8 mouse cellular contexts compared by ENCODE assay signal in the genomic region with DNA sequence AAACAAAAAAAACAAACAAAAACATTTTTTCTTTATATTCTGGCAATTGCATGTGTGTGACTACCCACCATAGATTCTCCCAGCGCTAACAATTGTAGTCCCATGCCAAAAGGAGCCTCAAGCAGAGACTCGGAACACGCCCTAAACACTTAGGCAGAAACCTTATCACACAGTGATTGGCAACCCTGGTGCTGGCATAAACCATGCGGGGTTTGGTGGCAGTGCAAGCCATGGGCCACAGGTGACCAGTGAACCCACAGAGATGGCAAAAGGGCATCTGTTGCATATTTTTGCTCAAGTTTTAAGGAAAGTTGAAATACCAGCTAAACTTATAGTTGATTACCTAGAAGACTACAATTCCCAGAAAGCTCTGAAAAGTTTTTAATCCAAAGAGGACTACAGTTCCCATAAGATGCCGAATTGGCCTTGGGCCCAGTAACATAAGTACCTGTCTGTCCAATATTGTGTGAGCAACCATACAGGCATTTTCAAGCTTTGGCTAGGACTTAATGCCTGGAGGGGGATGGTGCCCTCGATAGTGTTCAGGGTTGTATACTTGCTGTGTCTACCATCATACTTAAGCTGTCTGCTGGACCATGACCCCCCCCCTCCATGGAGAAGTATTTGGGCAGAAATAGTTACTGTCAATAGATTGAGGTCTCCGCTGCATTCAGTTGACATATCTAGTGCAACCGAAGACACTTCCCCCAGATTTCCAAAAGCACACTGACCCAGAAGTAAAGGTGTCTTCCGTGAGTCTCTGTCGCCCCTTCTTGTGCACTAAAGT. TPM values are rescaled to one million over a fixed set of nuclear protein-coding genes. Genes with fewer than 3 reads are reported as not detected.
DNase-seq lines count a peak whose midpoint lies in the region; ATAC-seq and TF ChIP-seq lines count a peak whose summit lies in the region.

No protein-coding gene starts in this region.

- intact Hi-C loops in heart, postnatal 10 days (cut with DNase I) = no loop called here

- ATAC-seq in megakaryocyte-erythroid progenitor cell, adult 5-6 weeks (replicated peaks; ENCODE audit: low FRiP score, low TSS enrichment, poor library complexity, severe bottlenecking) = peak; percentile 69
- ATAC-seq in stomach, postnatal 0 days (ENCODE audit: low FRiP score, low TSS enrichment) = peak; percentile 13; the same call in 1 of the 2 replicates

- peak overlapping the region; percentile 91 for H3K4me2 ChIP-seq in stomach, postnatal 0 days (replicated peaks; ENCODE audit: low read depth)

- no peaks in the 10 kb centered on the region for H3K9me3 ChIP-seq in stomach, postnatal 0 days (ENCODE audit: control insufficient read depth, low read length)

- peak overlapping the region; percentile 92 for H3K27ac ChIP-seq in spleen, adult 2 months (ENCODE audit: insufficient read depth, low read length)
- peak overlapping the region; percentile 97 for H3K27ac ChIP-seq in stomach, postnatal 0 days (replicated peaks)

- TF ChIP-seq POLR2A in spleen, adult 2 months (IDR thresholded peaks at IDR 0.05; ENCODE audit: low read depth, low read length) = no peak

- WGBS in spleen, adult 2 months = 23% methylated on average over 10 of the region's 10 CpGs
- WGBS in stomach, postnatal 0 days = 10% methylated on average over 10 of the region's 10 CpGs

- no peaks in the 10 kb centered on the region for H3K27me3 ChIP-seq in spleen, adult 2 months (ENCODE audit: control insufficient read depth, insufficient read depth, low read length)
- H3K27me3 ChIP-seq in stomach, postnatal 0 days (ENCODE audit: control insufficient read depth, insufficient read depth, low read length) = no peaks in the 10 kb centered on the region

- peak overlapping the region; percentile 93 for H3K9ac ChIP-seq in stomach, postnatal 0 days (ENCODE audit: low read length)

- no peak for TF ChIP-seq EP300 in stomach, postnatal 0 days (optimal IDR thresholded peaks at IDR 0.05)

- H3K36me3 ChIP-seq in spleen, adult 2 months (ENCODE audit: control insufficient read depth, insufficient read depth, low read length) = 0 out of 2 replicates have a peak, but pooled peaks cover 2% of the 10 kb centered on the region
- H3K36me3 ChIP-seq in stomach, postnatal 0 days (ENCODE audit: control insufficient read depth, insufficient read depth, low read length) = no peaks in the 10 kb centered on the region

- peaks cover 5% of the 10 kb centered on the region; the same call in 1 of the 2 replicates for H3K4me1 ChIP-seq in spleen, adult 2 months (ENCODE audit: control insufficient read depth, insufficient read depth, insufficient read length)
- H3K4me1 ChIP-seq in stomach, postnatal 0 days (replicated peaks; ENCODE audit: control insufficient read depth, insufficient read depth) = no peaks in the 10 kb centered on the region

- no peak for TF ChIP-seq CTCF in spleen, adult 2 months (IDR thresholded peaks at IDR 0.05; ENCODE audit: extremely low read depth, insufficient read depth, insufficient read length, insufficient replicate concordance)
- TF ChIP-seq CTCF in stomach, postnatal 0 days (IDR thresholded peaks at IDR 0.05; ENCODE audit: low read depth) = no peak

- peak overlapping the region; percentile 82 for H3K4me3 ChIP-seq in spleen, adult 2 months (ENCODE audit: extremely low read depth, insufficient read depth, insufficient read length)
- peak overlapping the region; percentile 88 for H3K4me3 ChIP-seq in stomach, postnatal 0 days (ENCODE audit: low read depth, low read length)

- no peak for DNase-seq in spleen, adult 2 months (ENCODE audit: low read depth in 1 of 2, low spot score in 2 of 2)
- DNase-seq in spleen, adult 18-20 months = no peak
- peak; percentile 25 for DNase-seq in embryo, embryonic 9.5 days (ENCODE audit: extremely low spot score)
- peak; percentile 45 to 58 for DNase-seq in heart, postnatal 10 days
- peak; percentile 38 to 47 for DNase-seq in layer of hippocampus, postnatal 10 days (ENCODE audit: low spot score in 2 of 2)
- DNase-seq in stomach, postnatal 0 days (ENCODE audit: low spot score) = peak; percentile 69
- DNase-seq in thymus, postnatal 25 days = no peak

RNA-seq across cellular contexts. Expression of gene C2, which starts 0.5 kb away (rescaled TPM):
- 15.9 and 16.0 TPM in 2 replicates for polyA plus RNA-seq in spleen, adult 2 months (2012; rRNA removed)
- 1 to 10 TPM; 3.1 to 5.6 TPM for total RNA-seq in heart, postnatal 10 days (2021)
- total RNA-seq in layer of hippocampus, postnatal 10 days (2021) = 1 to 10 TPM; 1.3 to 1.4 TPM
- 8.6 TPM in 1 of 2 replicates, not detected in the other for total RNA-seq in megakaryocyte-erythroid progenitor cell, adult 5-6 weeks (2014; fragmentation: Nextera tagmentation)
- 5.7 and 7.4 TPM in 2 replicates for total RNA-seq in megakaryocyte-erythroid progenitor cell, adult 5-6 weeks (2017)
- 4.8 and 5.5 TPM in 2 replicates for polyA plus RNA-seq in stomach, postnatal 0 days (2015; fragmentation: Nextera tagmentation; extraction: Ambion mirVana)

RNA-seq across cellular contexts. Expression of gene Ehmt2, which starts 0.7 kb away (rescaled TPM):
- 200 and 246 TPM in 2 replicates for polyA plus RNA-seq in spleen, adult 2 months (2012; rRNA removed)
- 10 to 100 TPM; 52.4 to 58.2 TPM for total RNA-seq in heart, postnatal 10 days (2021)
- 100 to 1,000 TPM; 174 to 175 TPM for total RNA-seq in layer of hippocampus, postnatal 10 days (2021)
- total RNA-seq in megakaryocyte-erythroid progenitor cell, adult 5-6 weeks (2014; fragmentation: Nextera tagmentation) = 86.2 and 86.5 TPM in 2 replicates
- total RNA-seq in megakaryocyte-erythroid progenitor cell, adult 5-6 weeks (2017) = 72.7 and 83.8 TPM in 2 replicates
- 23.8 and 26.2 TPM in 2 replicates for polyA plus RNA-seq in stomach, postnatal 0 days (2015; fragmentation: Nextera tagmentation; extraction: Ambion mirVana)

RNA-seq across cellular contexts. Expression of gene Gm20547, which starts 15.7 kb away (rescaled TPM):
- polyA plus RNA-seq in spleen, adult 2 months (2012; rRNA removed) = 0.04 TPM in 1 of 2 replicates, not detected in the other
- not detected for total RNA-seq in heart, postnatal 10 days (2021)
- under 1 TPM in 1 of 2 experiments, not detected in 1; 0.20 TPM for total RNA-seq in layer of hippocampus, postnatal 10 days (2021)
- not detected in 2 replicates for total RNA-seq in megakaryocyte-erythroid progenitor cell, adult 5-6 weeks (2014; fragmentation: Nextera tagmentation)
- not detected in 2 replicates for total RNA-seq in megakaryocyte-erythroid progenitor cell, adult 5-6 weeks (2017)
- polyA plus RNA-seq in stomach, postnatal 0 days (2015; fragmentation: Nextera tagmentation; extraction: Ambion mirVana) = not detected in 2 replicates

RNA-seq across cellular contexts. Expression of gene Slc44a4, which starts 16.7 kb away (rescaled TPM):
- polyA plus RNA-seq in spleen, adult 2 months (2012; rRNA removed) = 0.05 and 0.08 TPM in 2 replicates
- total RNA-seq in heart, postnatal 10 days (2021) = not detected
- under 1 TPM; 0.16 to 0.20 TPM for total RNA-seq in layer of hippocampus, postnatal 10 days (2021)
- total RNA-seq in megakaryocyte-erythroid progenitor cell, adult 5-6 weeks (2014; fragmentation: Nextera tagmentation) = not detected in 2 replicates
- total RNA-seq in megakaryocyte-erythroid progenitor cell, adult 5-6 weeks (2017) = not detected in 2 replicates
- polyA plus RNA-seq in stomach, postnatal 0 days (2015; fragmentation: Nextera tagmentation; extraction: Ambion mirVana) = 31.2 and 33.1 TPM in 2 replicates

RNA-seq across cellular contexts. Expression of gene Zbtb12, which starts 18.3 kb away (rescaled TPM):
- polyA plus RNA-seq in spleen, adult 2 months (2012; rRNA removed) = 12.0 and 13.1 TPM in 2 replicates
- 1 to 10 TPM; 5.5 to 9.3 TPM for total RNA-seq in heart, postnatal 10 days (2021)
- 10 to 100 TPM in 1 of 2 experiments, 1 to 10 TPM in 1; 9.8 to 10.0 TPM for total RNA-seq in layer of hippocampus, postnatal 10 days (2021)
- 8.0 and 9.4 TPM in 2 replicates for total RNA-seq in megakaryocyte-erythroid progenitor cell, adult 5-6 weeks (2014; fragmentation: Nextera tagmentation)
- 4.7 and 10.1 TPM in 2 replicates for total RNA-seq in megakaryocyte-erythroid progenitor cell, adult 5-6 weeks (2017)
- 0.59 and 0.62 TPM in 2 replicates for polyA plus RNA-seq in stomach, postnatal 0 days (2015; fragmentation: Nextera tagmentation; extraction: Ambion mirVana)

Comparison
In these comparisons a context has a peak if more than half of its experiments do, and no peak if none do; other contexts are left out.
1. DNase-seq: peak in embryo, embryonic 9.5 days (single experiment), heart, postnatal 10 days (2 of 2), layer of hippocampus, postnatal 10 days (2 of 2) and stomach, postnatal 0 days (single experiment); none in spleen, adult 2 months (0 of 2), spleen, adult 18-20 months (0 of 2) and thymus, postnatal 25 days (single experiment).